Mouse (Mus musculus) E14TG2a.4 (cell line): ENCODE results near the gene Itih3.

Experiments used
- H3K27me3 ChIP-seq: 2 replicates; pipeline ENCODE4 v1.6.1; 2014; ENCODE audit warnings: low read length, control low read depth; ENCODE audit not compliant: insufficient read depth
- H3K36me3 ChIP-seq: 2 replicates; pipeline ENCODE4 v1.6.1; 2014; ENCODE audit warnings: low read length, control low read depth; ENCODE audit not compliant: insufficient read depth
- H3K4me1 ChIP-seq: replicated peaks from 2 replicates; pipeline ENCODE4 v1.6.1; 2014; ENCODE audit warnings: low read depth, low read length, control low read depth
- H3K4me3 ChIP-seq: replicated peaks from 2 replicates; pipeline ENCODE4 v1.5.1; 2014; ENCODE audit warnings: mild to moderate bottlenecking, low read length
- H3K9me3 ChIP-seq: 2 replicates; pipeline ENCODE4 v1.6.1; 2014; ENCODE audit warnings: low read length, control low read depth
- CTCF ChIP-seq: conservative IDR thresholded peaks from 2 replicates; pipeline ENCODE4 v1.5.1; 2014; ENCODE audit warnings: low read length
- NANOG ChIP-seq: IDR thresholded peaks from 2 replicates; pipeline ENCODE4 v1.6.1; 2014; ENCODE audit warnings: borderline replicate concordance, low read length, mixed read lengths
- POU5F1 ChIP-seq: IDR thresholded peaks from 2 replicates; pipeline ENCODE4 v1.6.1; 2014; ENCODE audit warnings: low read length, borderline replicate concordance

Itih3 gene

GRCm38 (mm10) chr14:30875130-30875865, 48.3 kb downstream of the Itih3 start:
- Histone ChIP-seq H3K4me3 (peak overlapping the region; percentile 37), H3K27me3 (no peaks in the 10 kb centered on the region), H3K9me3 (no peaks in the 10 kb centered on the region), H3K4me1 (peaks cover 47% of the 10 kb centered on the region), H3K36me3 (peaks cover 41% of the 10 kb centered on the region)
- no peak for TF ChIP-seq NANOG
- no peak for TF ChIP-seq POU5F1
- TF ChIP-seq CTCF, result no peak

- Histone ChIP-seq H3K27me3 (no peaks in the 10 kb centered on the region), H3K4me3 (no peak overlapping the region), H3K4me1 (peaks cover 47% of the 10 kb centered on the region), H3K36me3 (peaks cover 41% of the 10 kb centered on the region), H3K9me3 (no peaks in the 10 kb centered on the region)
- TF ChIP-seq NANOG (no peak), POU5F1 (no peak), CTCF (no peak)
These were observed 49.4 kb downstream of the Itih3 start for GRCm38 (mm10) chr14:30874095-30874700.

- no peak overlapping the region; the same call in 1 of the 2 replicates for H3K4me3 ChIP-seq
- no peaks in the 10 kb centered on the region for H3K27me3 ChIP-seq
- no peak for TF ChIP-seq NANOG
- no peak for TF ChIP-seq CTCF
- no peak for TF ChIP-seq POU5F1
- peaks cover 63% of the 10 kb centered on the region for H3K36me3 ChIP-seq
- peaks cover 40% of the 10 kb centered on the region for H3K4me1 ChIP-seq
- no peaks in the 10 kb centered on the region for H3K9me3 ChIP-seq
These were observed 53.1 kb downstream of the Itih3 start for GRCm38 (mm10) chr14:30870206-30871147.

GRCm38 (mm10) chr14:30869391-30869801, 54.2 kb downstream of the Itih3 start:
- Histone ChIP-seq H3K36me3 (peaks cover 69% of the 10 kb centered on the region), H3K4me1 (peaks cover 37% of the 10 kb centered on the region), H3K27me3 (no peaks in the 10 kb centered on the region), H3K4me3 (peak overlapping the region; percentile 42), H3K9me3 (no peaks in the 10 kb centered on the region)
- TF ChIP-seq POU5F1 (no peak), CTCF (no peak), NANOG (no peak)

GRCm38 (mm10) chr14:30868826-30869225, 54.7 kb downstream of the Itih3 start:
- TF ChIP-seq CTCF (no peak), POU5F1 (no peak), NANOG (no peak)
- peaks cover 69% of the 10 kb centered on the region for H3K36me3 ChIP-seq
- H3K4me1 ChIP-seq, result peaks cover 37% of the 10 kb centered on the region
- no peaks in the 10 kb centered on the region for H3K27me3 ChIP-seq
- no peaks in the 10 kb centered on the region for H3K9me3 ChIP-seq
- no peak overlapping the region for H3K4me3 ChIP-seq

GRCm38 (mm10) chr14:30867042-30867441, 56.5 kb downstream of the Itih3 start:
- no peaks in the 10 kb centered on the region for H3K27me3 ChIP-seq
- H3K9me3 ChIP-seq, result no peaks in the 10 kb centered on the region
- H3K4me3 ChIP-seq, result no peak overlapping the region
- peaks cover 38% of the 10 kb centered on the region for H3K4me1 ChIP-seq
- TF ChIP-seq POU5F1 (no peak), NANOG (no peak), CTCF (peak; percentile 94)
- peaks cover 60% of the 10 kb centered on the region for H3K36me3 ChIP-seq

GRCm38 (mm10) chr14:30865311-30865710, 58.2 kb downstream of the Itih3 start:
- Histone ChIP-seq H3K4me3 (no peak overlapping the region), H3K4me1 (peaks cover 39% of the 10 kb centered on the region), H3K9me3 (no peaks in the 10 kb centered on the region), H3K27me3 (no peaks in the 10 kb centered on the region), H3K36me3 (peaks cover 53% of the 10 kb centered on the region)
- TF ChIP-seq NANOG (no peak), CTCF (peak; percentile 38)

- Histone ChIP-seq H3K4me1 (peaks cover 19% of the 10 kb centered on the region), H3K36me3 (peaks cover 41% of the 10 kb centered on the region), H3K4me3 (no peak overlapping the region), H3K9me3 (no peaks in the 10 kb centered on the region), H3K27me3 (no peaks in the 10 kb centered on the region)
- TF ChIP-seq CTCF (no peak), POU5F1 (no peak), NANOG (no peak)
These were observed 61.2 kb downstream of the Itih3 start for GRCm38 (mm10) chr14:30862368-30862767.
